Mouse (Mus musculus) erythroblast, embryonic 14.5 days (primary cell): Measurements from ENCODE around the gene Rrm2.

Source experiments
- GATA1 ChIP-seq: IDR thresholded peaks from 2 replicates; pipeline ENCODE4 v1.6.1; 2012; ENCODE audit warnings: low read length, inconsistent platforms, mixed read lengths
- TAL1 ChIP-seq: IDR thresholded peaks from 3 replicates; pipeline ENCODE4 v1.6.1; 2012; ENCODE audit warnings: low read length, inconsistent platforms, mixed read lengths

DNA sequence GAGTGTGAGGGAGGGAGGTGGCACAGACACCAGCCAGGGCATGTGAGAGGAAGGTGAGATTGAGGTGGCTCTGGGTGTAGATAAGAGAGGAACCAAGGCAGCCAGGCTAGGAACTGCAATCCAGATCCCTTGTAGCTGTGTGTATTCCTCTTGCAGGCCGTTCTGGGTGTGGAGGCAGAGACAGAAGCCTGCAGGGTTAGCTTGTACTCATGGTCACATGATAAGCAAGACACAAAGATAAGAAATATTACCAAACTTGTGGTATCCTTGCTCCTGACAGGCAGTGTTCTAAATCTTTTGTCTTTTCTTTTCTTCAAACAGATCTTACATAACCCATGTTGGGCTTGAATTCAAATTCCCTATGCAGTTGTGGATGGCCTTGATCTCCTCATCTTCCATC, 31.9 kb downstream of the Rrm2 start:
- TF ChIP-seq TAL1 (no peak), GATA1 (no peak)
